Mouse (Mus musculus): ENCODE results near the gene Gm10770.
"Not testable (repeated sequence)": the region's sequence is repeated elsewhere in the genome, so short reads cannot be mapped to it uniquely, and the experiment has no call there.

Gene Gm10770

GRCm38 (mm10) chr2:150179579-150179978 lies at the start of gene Gm10770:
Gene Gm10770, minus strand, starts transcription at chr2:150179679.
- DNase-seq (ENCODE audit: low read depth, low spot score) = not testable (repeated sequence)

- not testable (repeated sequence) for DNase-seq (ENCODE audit: low read depth, low spot score)
Observed at GRCm38 (mm10) chr2:150223263-150223662, 43.8 kb upstream of the Gm10770 start.

GRCm38 (mm10) chr2:150218363-150218725 lies 38.9 kb upstream of the Gm10770 start:
- DNase-seq (ENCODE audit: low read depth, low spot score) = not testable (repeated sequence)

- peak; percentile 17 for DNase-seq (ENCODE audit: low read depth, low spot score)
Observed at GRCm38 (mm10) chr2:150217600-150218362, 38.3 kb upstream of the Gm10770 start, which contains the start of gene Zfp937. Gene Zfp937, plus strand, starts transcription at chr2:150218073.

GRCm38 (mm10) chr2:150181570-150181999 lies 2.1 kb upstream of the Gm10770 start, which contains the start of gene Gm14139:
Gene Gm14139, plus strand, starts transcription at chr2:150181755.
- not testable (repeated sequence) for DNase-seq (ENCODE audit: low read depth, low spot score)

GRCm38 (mm10) chr2:150181046-150181445 lies 1.6 kb upstream of the Gm10770 start:
- DNase-seq (ENCODE audit: low read depth, low spot score) = not testable (repeated sequence)

GRCm38 (mm10) chr2:150173833-150174232 lies 5.6 kb downstream of the Gm10770 start:
- no peak for DNase-seq (ENCODE audit: low read depth, low spot score)

GRCm38 (mm10) chr2:150166703-150167102 lies 12.8 kb downstream of the Gm10770 start:
- no peak for DNase-seq (ENCODE audit: low read depth, low spot score)

- peak; percentile 90 for DNase-seq (ENCODE audit: low read depth, low spot score)
Observed at GRCm38 (mm10) chr2:150136435-150136897, 43.0 kb downstream of the Gm10770 start, which contains the start of gene Zfp120. Gene Zfp120, minus strand, starts transcription at chr2:150136708.

GRCm38 (mm10) chr2:150132773-150133172 lies 46.7 kb downstream of the Gm10770 start:
- DNase-seq (ENCODE audit: low read depth, low spot score) = no peak

GRCm38 (mm10) chr2:150132002-150132401 lies 47.5 kb downstream of the Gm10770 start:
- DNase-seq (ENCODE audit: low read depth, low spot score) = not testable (repeated sequence)

Measured in CD4-positive helper T cell, adult 2 months (primary cell).